Mouse (Mus musculus): ENCODE results near the gene Sh3pxd2a. TPM values are rescaled to one million over a fixed set of nuclear protein-coding genes. Genes with fewer than 3 reads are reported as not detected.
A peak's percentile ranks its signal among the peaks of the same experiment; 100 is the strongest.

Sh3pxd2a gene
- polyA plus RNA-seq, 1 experiment from 2014 or later = 5.0 TPM

- Histone ChIP-seq H3K9ac (replicated peaks; ENCODE audit: low read length) (no peak overlapping the region), H3K36me3 (ENCODE audit: insufficient read depth, low read length) (no peaks in the 10 kb centered on the region), H3K27ac (ENCODE audit: low read length) (no peak overlapping the region), H3K4me1 (ENCODE audit: insufficient read depth, low read length) (peaks cover 68% of the 10 kb centered on the region), H3K4me2 (replicated peaks; ENCODE audit: low read depth, low read length) (no peak overlapping the region), H3K9me3 (ENCODE audit: low read length) (no peaks in the 10 kb centered on the region), H3K4me3 (ENCODE audit: low read length) (no peak overlapping the region), H3K27me3 (ENCODE audit: insufficient read depth, low read length) (no peaks in the 10 kb centered on the region)
- 15% methylated on average over 12 of the region's 12 CpGs for WGBS
- no peak; the same call in 1 of the 2 replicates for ATAC-seq (ENCODE audit: low FRiP score, low TSS enrichment)
Measured at GRCm38 (mm10) chr19:47444488-47444887, 19.7 kb downstream of the Sh3pxd2a start.

GRCm38 (mm10) chr19:47442294-47442627 is 21.9 kb downstream of the Sh3pxd2a start:
- Histone ChIP-seq H3K36me3 (ENCODE audit: insufficient read depth, low read length) (no peaks in the 10 kb centered on the region), H3K9ac (replicated peaks; ENCODE audit: low read length) (no peak overlapping the region), H3K9me3 (ENCODE audit: low read length) (no peaks in the 10 kb centered on the region), H3K27ac (ENCODE audit: low read length) (no peak overlapping the region), H3K4me1 (ENCODE audit: insufficient read depth, low read length) (peaks cover 56% of the 10 kb centered on the region), H3K4me3 (ENCODE audit: low read length) (no peak overlapping the region), H3K4me2 (replicated peaks; ENCODE audit: low read depth, low read length) (no peak overlapping the region), H3K27me3 (ENCODE audit: insufficient read depth, low read length) (no peaks in the 10 kb centered on the region)
- WGBS = 72% methylated on average over 6 of the region's 6 CpGs
- ATAC-seq (ENCODE audit: low FRiP score, low TSS enrichment) = no peak

GRCm38 (mm10) chr19:47441541-47442293 is 22.5 kb downstream of the Sh3pxd2a start:
- no peaks in the 10 kb centered on the region for H3K9me3 ChIP-seq (ENCODE audit: low read length)
- no peaks in the 10 kb centered on the region for H3K27me3 ChIP-seq (ENCODE audit: insufficient read depth, low read length)
- no peak overlapping the region for H3K27ac ChIP-seq (ENCODE audit: low read length)
- no peak overlapping the region for H3K4me3 ChIP-seq (ENCODE audit: low read length)
- peaks cover 51% of the 10 kb centered on the region for H3K4me1 ChIP-seq (ENCODE audit: insufficient read depth, low read length)
- H3K4me2 ChIP-seq (replicated peaks; ENCODE audit: low read depth, low read length) = no peak overlapping the region
- H3K9ac ChIP-seq (replicated peaks; ENCODE audit: low read length) = no peak overlapping the region
- no peak for ATAC-seq (ENCODE audit: low FRiP score, low TSS enrichment)
- WGBS = 84% methylated on average over 17 of the region's 17 CpGs
- H3K36me3 ChIP-seq (ENCODE audit: insufficient read depth, low read length) = no peaks in the 10 kb centered on the region

GRCm38 (mm10) chr19:47440967-47441366 is 23.2 kb downstream of the Sh3pxd2a start:
- no peaks in the 10 kb centered on the region for H3K27me3 ChIP-seq (ENCODE audit: insufficient read depth, low read length)
- H3K4me3 ChIP-seq (ENCODE audit: low read length) = no peak overlapping the region
- ATAC-seq (ENCODE audit: low FRiP score, low TSS enrichment) = no peak
- no peaks in the 10 kb centered on the region for H3K36me3 ChIP-seq (ENCODE audit: insufficient read depth, low read length)
- H3K4me2 ChIP-seq (replicated peaks; ENCODE audit: low read depth, low read length) = no peak overlapping the region
- H3K4me1 ChIP-seq (ENCODE audit: insufficient read depth, low read length) = peaks cover 44% of the 10 kb centered on the region
- H3K27ac ChIP-seq (ENCODE audit: low read length) = no peak overlapping the region
- no peak overlapping the region for H3K9ac ChIP-seq (replicated peaks; ENCODE audit: low read length)
- no peaks in the 10 kb centered on the region for H3K9me3 ChIP-seq (ENCODE audit: low read length)
- WGBS = 72% methylated on average over 4 of the region's 4 CpGs

- Histone ChIP-seq H3K36me3 (ENCODE audit: insufficient read depth, low read length) (no peaks in the 10 kb centered on the region), H3K4me2 (replicated peaks; ENCODE audit: low read depth, low read length) (no peak overlapping the region), H3K9ac (replicated peaks; ENCODE audit: low read length) (no peak overlapping the region), H3K9me3 (ENCODE audit: low read length) (no peaks in the 10 kb centered on the region), H3K27me3 (ENCODE audit: insufficient read depth, low read length) (no peaks in the 10 kb centered on the region), H3K4me3 (ENCODE audit: low read length) (no peak overlapping the region), H3K4me1 (ENCODE audit: insufficient read depth, low read length) (peaks cover 39% of the 10 kb centered on the region), H3K27ac (ENCODE audit: low read length) (no peak overlapping the region)
- 93% methylated on average over 7 of the region's 7 CpGs for WGBS
- ATAC-seq (ENCODE audit: low FRiP score, low TSS enrichment) = no peak
Measured at GRCm38 (mm10) chr19:47440435-47440803, 23.8 kb downstream of the Sh3pxd2a start.

- no peak for ATAC-seq (ENCODE audit: low FRiP score, low TSS enrichment)
- no peak overlapping the region for H3K4me2 ChIP-seq (replicated peaks; ENCODE audit: low read depth, low read length)
- peaks cover 34% of the 10 kb centered on the region for H3K4me1 ChIP-seq (ENCODE audit: insufficient read depth, low read length)
- H3K4me3 ChIP-seq (ENCODE audit: low read length) = no peak overlapping the region
- H3K36me3 ChIP-seq (ENCODE audit: insufficient read depth, low read length) = no peaks in the 10 kb centered on the region
- H3K9ac ChIP-seq (replicated peaks; ENCODE audit: low read length) = no peak overlapping the region
- 89% methylated on average over 9 of the region's 9 CpGs for WGBS
- H3K9me3 ChIP-seq (ENCODE audit: low read length) = no peaks in the 10 kb centered on the region
- H3K27ac ChIP-seq (ENCODE audit: low read length) = no peak overlapping the region
- H3K27me3 ChIP-seq (ENCODE audit: insufficient read depth, low read length) = no peaks in the 10 kb centered on the region
Measured at GRCm38 (mm10) chr19:47439726-47440434, 24.3 kb downstream of the Sh3pxd2a start.

- peak; percentile 42; the same call in 1 of the 2 replicates for ATAC-seq (ENCODE audit: low FRiP score, low TSS enrichment)
Measured at GRCm38 (mm10) chr19:47438445-47438844, 25.8 kb downstream of the Sh3pxd2a start.

GRCm38 (mm10) chr19:47437040-47437439 is 27.2 kb downstream of the Sh3pxd2a start:
- Histone ChIP-seq H3K27ac (ENCODE audit: low read length) (no peak overlapping the region), H3K4me2 (replicated peaks; ENCODE audit: low read depth, low read length) (no peak overlapping the region), H3K36me3 (ENCODE audit: insufficient read depth, low read length) (no peaks in the 10 kb centered on the region), H3K9me3 (ENCODE audit: low read length) (no peaks in the 10 kb centered on the region), H3K4me1 (ENCODE audit: insufficient read depth, low read length) (peaks cover 17% of the 10 kb centered on the region), H3K4me3 (ENCODE audit: low read length) (no peak overlapping the region), H3K9ac (replicated peaks; ENCODE audit: low read length) (no peak overlapping the region), H3K27me3 (ENCODE audit: insufficient read depth, low read length) (no peaks in the 10 kb centered on the region)
- ATAC-seq (ENCODE audit: low FRiP score, low TSS enrichment) = no peak
- WGBS = 82% methylated on average over 4 of the region's 4 CpGs

More at GRCm38 (mm10) chr19:47438445-47438844, 25.8 kb downstream of the Sh3pxd2a start:
- no peaks in the 10 kb centered on the region for H3K36me3 ChIP-seq (ENCODE audit: insufficient read depth, low read length)
- H3K9ac ChIP-seq (replicated peaks; ENCODE audit: low read length) = no peak overlapping the region
- H3K9me3 ChIP-seq (ENCODE audit: low read length) = no peaks in the 10 kb centered on the region
- no peak overlapping the region for H3K4me3 ChIP-seq (ENCODE audit: low read length)
- H3K4me2 ChIP-seq (replicated peaks; ENCODE audit: low read depth, low read length) = no peak overlapping the region
- 53% methylated on average over 5 of the region's 5 CpGs for WGBS
- no peaks in the 10 kb centered on the region for H3K27me3 ChIP-seq (ENCODE audit: insufficient read depth, low read length)
- no peak overlapping the region for H3K27ac ChIP-seq (ENCODE audit: low read length)
- peaks cover 20% of the 10 kb centered on the region for H3K4me1 ChIP-seq (ENCODE audit: insufficient read depth, low read length)

GRCm38 (mm10) chr19:47436236-47436635 is 28.0 kb downstream of the Sh3pxd2a start:
- Histone ChIP-seq H3K27ac (ENCODE audit: low read length) (no peak overlapping the region), H3K4me3 (ENCODE audit: low read length) (no peak overlapping the region), H3K36me3 (ENCODE audit: insufficient read depth, low read length) (no peaks in the 10 kb centered on the region), H3K9me3 (ENCODE audit: low read length) (no peaks in the 10 kb centered on the region), H3K9ac (replicated peaks; ENCODE audit: low read length) (no peak overlapping the region), H3K4me2 (replicated peaks; ENCODE audit: low read depth, low read length) (no peak overlapping the region), H3K4me1 (ENCODE audit: insufficient read depth, low read length) (peaks cover 16% of the 10 kb centered on the region), H3K27me3 (ENCODE audit: insufficient read depth, low read length) (no peaks in the 10 kb centered on the region)
- no peak for ATAC-seq (ENCODE audit: low FRiP score, low TSS enrichment)
- 80% methylated on average over 8 of the region's 8 CpGs for WGBS

- no peak overlapping the region for H3K27ac ChIP-seq (ENCODE audit: low read length)
- peaks cover 16% of the 10 kb centered on the region for H3K4me1 ChIP-seq (ENCODE audit: insufficient read depth, low read length)
- 95% methylated on average over 14 of the region's 14 CpGs for WGBS
- no peak overlapping the region for H3K4me3 ChIP-seq (ENCODE audit: low read length)
- no peaks in the 10 kb centered on the region for H3K9me3 ChIP-seq (ENCODE audit: low read length)
- no peak overlapping the region for H3K9ac ChIP-seq (replicated peaks; ENCODE audit: low read length)
- ATAC-seq (ENCODE audit: low FRiP score, low TSS enrichment) = no peak
- no peak overlapping the region for H3K4me2 ChIP-seq (replicated peaks; ENCODE audit: low read depth, low read length)
- H3K36me3 ChIP-seq (ENCODE audit: insufficient read depth, low read length) = no peaks in the 10 kb centered on the region
- no peaks in the 10 kb centered on the region for H3K27me3 ChIP-seq (ENCODE audit: insufficient read depth, low read length)
Measured at GRCm38 (mm10) chr19:47434655-47435054, 29.5 kb downstream of the Sh3pxd2a start.

All from kidney, embryonic 16.5 days (tissue).